Mouse (Mus musculus) thymus, adult 2 months (tissue): ENCODE measurements around the gene Slc29a4.

ENCODE experiments used
- CTCF ChIP-seq: fragments of 200-500 bp; IDR thresholded peaks from 2 replicates; pipeline ENCODE4 v1.5.1; 2012; ENCODE audit warnings: mild to moderate bottlenecking, control low read depth, low read length, moderate library complexity, borderline replicate concordance; ENCODE audit not compliant: control insufficient read depth, poor library complexity, insufficient read depth; ENCODE audit errors: extremely low read depth
- POLR2A ChIP-seq: fragments of 200-500 bp; IDR thresholded peaks from 2 replicates; pipeline ENCODE4 v1.6.1; 2012; ENCODE audit warnings: mild to moderate bottlenecking, low read length, control low read depth, moderate library complexity; ENCODE audit not compliant: control insufficient read depth, poor library complexity, insufficient read depth; ENCODE audit errors: extremely low read depth

DNA sequence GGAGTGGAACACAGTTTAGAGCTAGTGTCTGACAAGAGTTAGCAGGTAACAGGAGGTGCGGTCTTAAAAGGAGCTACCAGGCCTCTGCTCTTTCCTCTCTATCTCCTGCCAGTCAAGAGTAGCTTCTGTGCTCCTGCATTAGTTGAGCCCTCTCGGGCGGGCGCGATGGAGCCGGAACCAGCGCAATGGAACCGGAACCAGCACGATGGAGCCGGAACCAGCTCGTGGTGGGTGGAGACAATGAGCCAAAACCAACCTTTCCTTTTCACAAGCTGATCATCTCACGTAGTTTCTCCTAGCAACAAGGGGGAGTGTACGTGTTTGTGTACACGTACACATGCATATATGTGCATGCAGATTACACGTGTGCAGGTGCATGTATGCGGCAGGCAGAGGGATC lies 36.0 kb downstream of the Slc29a4 start:
- TF ChIP-seq CTCF (no peak), POLR2A (no peak)
